Mouse (Mus musculus) bone marrow, adult 2 months (tissue): Measurements from ENCODE around the gene Madcam1.

ENCODE experiments used
- CTCF ChIP-seq: fragments of 200-500 bp; IDR thresholded peaks from 2 replicates; pipeline ENCODE4 v1.5.1; 2011; ENCODE audit warnings: low read length, control low read depth; ENCODE audit not compliant: control insufficient read depth, insufficient read depth
- POLR2A ChIP-seq: fragments of 200-500 bp; IDR thresholded peaks from 2 replicates; pipeline ENCODE4 v1.6.1; 2011; ENCODE audit warnings: low read depth, mild to moderate bottlenecking, control low read depth, low read length, borderline replicate concordance; ENCODE audit not compliant: control insufficient read depth

GRCm38 (mm10) chr10:79645711-79646110, 18.6 kb upstream of the Madcam1 start, which contains the start of gene Odf3l2:
- no peak for TF ChIP-seq CTCF
- no peak for TF ChIP-seq POLR2A
